Mouse (Mus musculus) testis, adult 2 months (tissue): Measurements from ENCODE around the gene Slc30a1. TPM values are rescaled to one million over a fixed set of nuclear protein-coding genes. Genes with fewer than 3 reads are reported as not detected.

Experiments used
- H3K27ac ChIP-seq: fragments of 200-500 bp; 2 replicates; pipeline ENCODE4 v1.5.1; 2012; ENCODE audit warnings: low read depth, low read length; ENCODE audit not compliant: control insufficient read depth, insufficient read depth
- H3K27me3 ChIP-seq: fragments of 200-500 bp; 2 replicates; pipeline ENCODE4 v1.6.1; 2012; ENCODE audit warnings: mild to moderate bottlenecking, low read length, moderate library complexity; ENCODE audit not compliant: control insufficient read depth, insufficient read depth
- H3K36me3 ChIP-seq: fragments of 200-500 bp; 2 replicates; pipeline ENCODE4 v1.6.1; 2012; ENCODE audit warnings: mild to moderate bottlenecking, low read length; ENCODE audit not compliant: control insufficient read depth, insufficient read depth
- H3K4me1 ChIP-seq: fragments of 200-500 bp; 2 replicates; pipeline ENCODE4 v1.6.1; 2012; ENCODE audit warnings: low read length; ENCODE audit not compliant: control insufficient read depth, insufficient read depth
- H3K4me3 ChIP-seq: fragments of 200-500 bp; 2 replicates; pipeline ENCODE4 v1.5.1; 2012; ENCODE audit warnings: low read depth, mild to moderate bottlenecking, low read length, moderate library complexity, mixed read lengths; ENCODE audit not compliant: control insufficient read depth
- CTCF ChIP-seq: fragments of 200-500 bp; IDR thresholded peaks from 2 replicates; pipeline ENCODE4 v1.5.1; 2012; ENCODE audit warnings: low read depth, mild to moderate bottlenecking, inconsistent platforms, low read length, moderate library complexity; ENCODE audit not compliant: control insufficient read depth, insufficient read depth, insufficient replicate concordance
- POLR2A ChIP-seq: fragments of 200-500 bp; IDR thresholded peaks from 2 replicates; pipeline ENCODE4 v1.6.1; 2012; ENCODE audit warnings: low read depth, mild to moderate bottlenecking, inconsistent platforms, low read length, moderate library complexity; ENCODE audit not compliant: control insufficient read depth
- polyA plus RNA-seq: library from polyadenylated mRNA; depleted of rRNA; stranded (reverse); fragments of >200 nt; gene quantifications from 2 replicates; pipeline ENCODE4 v1.2.3, GENCODE M21; 2012

The Slc30a1 gene
- polyA plus RNA-seq, 1 experiment = 17.8 TPM

GRCm38 (mm10) chr1:191943638-191944037, 37.1 kb downstream of the Slc30a1 start:
- Histone ChIP-seq H3K36me3 (no peaks in the 10 kb centered on the region), H3K4me3 (no peak overlapping the region), H3K27ac (no peak overlapping the region), H3K4me1 (no peaks in the 10 kb centered on the region), H3K27me3 (no peaks in the 10 kb centered on the region)
- TF ChIP-seq POLR2A = no peak
- no peak for TF ChIP-seq CTCF

- Histone ChIP-seq H3K36me3 (no peaks in the 10 kb centered on the region), H3K27ac (no peak overlapping the region), H3K4me3 (no peak overlapping the region), H3K4me1 (no peaks in the 10 kb centered on the region), H3K27me3 (no peaks in the 10 kb centered on the region)
- TF ChIP-seq POLR2A (no peak), CTCF (no peak)
Observed at GRCm38 (mm10) chr1:191945341-191945740, 38.8 kb downstream of the Slc30a1 start.

GRCm38 (mm10) chr1:191945756-191946155, 39.2 kb downstream of the Slc30a1 start:
- TF ChIP-seq CTCF = no peak
- no peak for TF ChIP-seq POLR2A
- no peak overlapping the region for H3K4me3 ChIP-seq
- H3K27me3 ChIP-seq = no peaks in the 10 kb centered on the region
- no peaks in the 10 kb centered on the region for H3K4me1 ChIP-seq
- H3K36me3 ChIP-seq = no peaks in the 10 kb centered on the region
- no peak overlapping the region for H3K27ac ChIP-seq

- H3K36me3 ChIP-seq = no peaks in the 10 kb centered on the region
- no peaks in the 10 kb centered on the region for H3K27me3 ChIP-seq
- no peak overlapping the region for H3K4me3 ChIP-seq
- no peaks in the 10 kb centered on the region for H3K4me1 ChIP-seq
- no peak for TF ChIP-seq CTCF
- TF ChIP-seq POLR2A = no peak
- no peak overlapping the region for H3K27ac ChIP-seq
Observed at GRCm38 (mm10) chr1:191946261-191946660, 39.7 kb downstream of the Slc30a1 start.

GRCm38 (mm10) chr1:191946835-191947234, 40.3 kb downstream of the Slc30a1 start:
- Histone ChIP-seq H3K27ac (no peak overlapping the region), H3K4me1 (no peaks in the 10 kb centered on the region), H3K27me3 (no peaks in the 10 kb centered on the region), H3K36me3 (no peaks in the 10 kb centered on the region), H3K4me3 (no peak overlapping the region)
- no peak for TF ChIP-seq POLR2A
- no peak for TF ChIP-seq CTCF

GRCm38 (mm10) chr1:191947796-191948195, 41.2 kb downstream of the Slc30a1 start:
- Histone ChIP-seq H3K4me1 (no peaks in the 10 kb centered on the region), H3K27ac (no peak overlapping the region), H3K4me3 (no peak overlapping the region), H3K36me3 (no peaks in the 10 kb centered on the region), H3K27me3 (no peaks in the 10 kb centered on the region)
- no peak for TF ChIP-seq POLR2A

GRCm38 (mm10) chr1:191948600-191948999, 42.0 kb downstream of the Slc30a1 start:
- TF ChIP-seq CTCF = no peak
- no peak for TF ChIP-seq POLR2A

GRCm38 (mm10) chr1:191950611-191951010, 44.0 kb downstream of the Slc30a1 start:
- Histone ChIP-seq H3K4me3 (no peak overlapping the region), H3K27ac (no peak overlapping the region), H3K36me3 (no peaks in the 10 kb centered on the region), H3K4me1 (no peaks in the 10 kb centered on the region), H3K27me3 (no peaks in the 10 kb centered on the region)
- TF ChIP-seq POLR2A = no peak
- no peak for TF ChIP-seq CTCF

More at GRCm38 (mm10) chr1:191948600-191948999, 42.0 kb downstream of the Slc30a1 start:
- H3K27me3 ChIP-seq = no peaks in the 10 kb centered on the region
- no peaks in the 10 kb centered on the region for H3K36me3 ChIP-seq
- no peaks in the 10 kb centered on the region for H3K4me1 ChIP-seq
- H3K27ac ChIP-seq = no peak overlapping the region
- H3K4me3 ChIP-seq = no peak overlapping the region
